Mouse (Mus musculus) layer of hippocampus, postnatal 25 days (tissue): ENCODE measurements around the gene Slbp. TPM values are rescaled to one million over a fixed set of nuclear protein-coding genes. Genes with fewer than 3 reads are reported as not detected.

Experiments used
- DNase-seq, 2 experiments: peaks; one replicate each; pipeline ENCODE4 v3.0.0; 2022; ENCODE audit warnings: mixed read lengths in 2 of 2, low spot score in 1 of 2; ENCODE audit errors: extremely low spot score in 1 of 2
- total RNA-seq, 2 experiments: library from RNA; stranded (reverse); gene quantifications; 2 replicates each; pipeline ENCODE4 v1.2.3; 2021

Slbp gene
- total RNA-seq, 2 experiments from 2014 or later, result 22.4 to 22.5 TPM

DNA sequence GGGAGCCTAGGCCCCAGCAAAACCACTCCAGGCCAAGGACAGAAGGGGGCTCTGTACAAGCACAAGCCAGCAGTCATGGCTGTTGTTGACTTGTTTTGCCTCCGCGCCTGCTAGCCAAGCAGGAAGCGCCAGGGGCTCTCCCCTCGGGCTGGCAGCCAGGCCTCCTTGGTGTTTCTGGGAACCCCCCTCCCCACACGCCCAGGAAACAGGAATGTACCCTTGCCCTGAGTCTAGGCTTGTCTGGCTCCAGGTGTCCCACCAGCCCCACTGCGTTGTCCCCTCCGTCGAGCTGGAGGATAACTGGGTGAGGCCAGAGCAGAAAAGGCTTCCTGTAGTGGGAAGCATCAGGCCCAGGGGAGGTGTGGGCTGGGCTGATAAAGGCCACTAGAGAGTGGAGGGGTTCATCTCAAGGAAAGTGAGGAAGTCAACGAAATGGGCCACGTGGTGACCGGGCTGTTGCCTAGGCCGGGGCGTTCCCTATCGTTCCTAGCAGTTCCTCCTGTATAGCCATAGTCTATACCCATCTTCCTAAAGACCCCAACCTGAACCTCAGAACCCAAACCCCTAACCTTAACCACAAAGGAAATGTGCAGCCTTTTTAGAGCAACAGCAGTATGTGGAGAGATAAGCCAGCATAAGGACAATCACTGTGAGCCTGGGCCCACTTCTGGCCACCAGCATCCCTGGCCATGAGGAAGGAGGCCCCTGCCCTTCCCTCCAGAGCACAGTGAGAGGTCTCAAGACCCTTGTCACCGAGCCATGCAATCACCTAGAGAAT lies 29.4 kb upstream of the Slbp start:
- no peak for DNase-seq

DNA sequence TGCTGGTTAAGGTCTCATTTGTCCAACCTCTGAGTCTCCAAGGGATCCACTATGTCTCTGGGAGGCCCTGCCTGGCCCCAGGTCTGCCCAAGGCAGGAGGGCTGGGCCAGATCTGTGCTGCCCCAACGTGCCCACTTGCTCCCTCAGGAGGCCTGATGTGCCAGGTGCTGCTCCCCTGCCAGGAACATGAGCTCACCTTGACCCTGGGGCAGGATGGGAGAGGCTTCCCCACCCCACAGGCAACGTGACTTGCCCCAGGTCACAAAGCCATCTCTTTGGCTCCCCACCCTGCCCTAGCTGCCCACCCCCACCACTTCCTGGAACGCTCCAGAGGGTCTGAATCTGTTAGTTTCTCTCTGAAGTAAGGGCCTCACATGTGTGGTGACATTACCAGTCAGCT lies 28.7 kb upstream of the Slbp start:
- no peak for DNase-seq

DNA sequence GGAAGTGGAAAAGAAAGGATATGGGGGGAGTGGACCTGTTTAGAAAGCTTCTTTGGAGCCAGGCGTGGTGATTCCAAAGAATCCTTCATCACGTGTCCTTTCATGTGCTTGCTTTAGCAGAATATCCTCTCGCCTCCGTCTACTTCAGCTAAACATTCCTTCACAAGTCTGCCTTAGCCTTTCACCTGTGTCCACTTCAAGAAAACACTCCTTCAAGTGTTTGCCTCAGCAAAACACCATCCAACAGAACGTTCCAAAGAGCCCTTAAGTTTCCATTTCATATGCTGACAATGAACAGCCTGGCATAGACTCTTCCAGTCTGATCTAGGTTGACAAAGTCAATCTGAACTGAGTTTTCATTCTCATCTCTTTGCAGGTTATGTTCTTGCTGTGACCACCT lies 25.9 kb upstream of the Slbp start:
- DNase-seq, result no peak

DNA sequence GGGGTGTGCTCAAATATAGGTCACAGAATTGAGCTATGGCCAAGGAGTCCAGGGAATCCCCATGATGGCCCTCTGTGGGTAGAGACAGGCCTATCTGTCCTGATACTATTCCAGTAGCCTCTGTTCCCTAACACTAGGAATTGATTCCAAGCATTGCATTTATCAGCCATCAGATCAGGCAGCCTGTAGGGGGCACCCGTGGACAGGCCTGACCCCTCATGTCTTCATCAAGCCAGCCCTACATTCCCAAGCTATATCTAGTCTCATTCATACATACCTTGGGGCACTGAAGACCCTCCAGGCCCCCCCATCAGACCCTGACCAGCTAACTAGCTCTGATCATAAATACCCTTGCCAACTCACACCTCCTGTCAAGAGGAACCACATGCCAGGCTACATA lies 23.6 kb upstream of the Slbp start:
- DNase-seq, result peak in 1 of 2 experiments; percentile 80

DNA sequence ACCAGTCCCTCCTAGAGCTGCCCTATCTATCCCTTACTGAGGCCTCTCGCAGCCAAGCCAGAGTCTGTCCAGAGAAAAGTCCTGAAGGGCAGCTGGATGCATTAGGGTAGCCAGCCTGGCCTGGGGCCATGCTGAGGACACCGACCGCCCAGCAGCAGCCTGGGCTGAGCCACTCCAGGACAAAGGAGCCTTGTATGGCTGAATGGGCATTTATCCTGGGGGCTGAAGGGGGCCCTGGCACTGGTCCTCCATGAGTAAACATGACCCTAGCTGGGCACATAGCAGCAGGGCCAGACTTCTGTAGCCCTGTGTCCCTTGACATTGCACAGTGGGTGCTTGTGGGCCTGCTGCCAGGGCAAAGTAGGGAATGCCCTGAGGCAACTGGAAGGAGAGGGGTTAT lies 22.1 kb upstream of the Slbp start:
- DNase-seq, result no peak

DNA sequence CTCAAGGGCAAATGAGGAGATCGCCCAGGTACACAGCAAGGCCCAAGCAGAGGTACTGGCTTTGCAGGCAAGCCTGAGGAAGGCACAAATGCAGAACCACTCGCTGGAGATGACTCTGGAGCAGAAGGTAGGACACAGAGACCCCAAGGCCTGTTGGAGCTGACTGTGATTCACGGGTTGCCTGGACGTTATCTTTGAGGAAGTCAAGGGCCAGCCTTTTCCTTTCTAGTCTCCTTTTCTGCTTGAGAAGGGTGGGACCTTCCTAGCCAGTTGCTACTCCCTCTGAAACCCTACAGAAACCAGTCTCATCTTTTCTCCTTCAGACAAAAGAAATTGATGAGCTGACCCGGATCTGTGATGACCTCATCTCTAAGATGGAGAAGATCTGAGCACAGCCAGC lies 19.3 kb upstream of the Slbp start:
- DNase-seq, result no peak

DNA sequence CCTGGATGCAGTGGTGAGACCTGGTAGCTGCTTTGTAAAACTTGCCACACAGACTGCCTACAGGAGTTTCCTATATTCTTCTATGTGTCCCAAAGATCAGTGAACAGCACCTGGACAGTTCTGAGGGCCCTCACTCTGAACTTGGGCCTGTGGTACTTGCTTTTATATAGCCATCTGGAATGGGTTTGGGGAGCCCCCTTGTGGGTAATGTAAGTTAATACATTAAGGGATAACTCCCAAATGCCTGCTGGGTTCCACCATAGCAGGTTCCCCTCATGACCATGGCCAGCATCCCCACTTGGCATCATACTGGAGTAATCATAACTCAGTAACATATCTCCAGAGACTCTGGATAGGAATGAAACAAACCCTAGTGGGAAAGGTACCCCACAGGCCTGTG lies 15.8 kb upstream of the Slbp start:
- no peak for DNase-seq

DNA sequence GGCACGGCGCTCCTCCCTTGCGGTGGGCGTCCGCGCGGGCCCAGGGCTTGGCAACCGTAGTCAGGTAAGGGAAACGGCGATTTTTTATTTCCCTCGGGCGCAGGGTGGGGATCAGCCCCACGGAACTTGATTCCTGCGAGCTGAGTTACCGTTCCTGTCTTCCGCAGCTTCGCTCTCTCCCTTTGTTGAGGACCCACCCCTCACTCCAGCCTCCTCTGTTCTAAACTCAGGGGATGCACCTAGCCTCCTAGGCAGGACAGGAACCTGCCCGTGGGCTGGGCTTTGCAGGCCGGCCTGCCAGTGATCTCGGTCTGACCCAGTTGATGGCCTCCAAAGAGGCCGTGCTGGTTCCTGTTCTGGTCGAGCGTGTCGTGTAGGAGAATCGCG lies 6.3 kb upstream of the Slbp start:
- DNase-seq, result no peak

DNA sequence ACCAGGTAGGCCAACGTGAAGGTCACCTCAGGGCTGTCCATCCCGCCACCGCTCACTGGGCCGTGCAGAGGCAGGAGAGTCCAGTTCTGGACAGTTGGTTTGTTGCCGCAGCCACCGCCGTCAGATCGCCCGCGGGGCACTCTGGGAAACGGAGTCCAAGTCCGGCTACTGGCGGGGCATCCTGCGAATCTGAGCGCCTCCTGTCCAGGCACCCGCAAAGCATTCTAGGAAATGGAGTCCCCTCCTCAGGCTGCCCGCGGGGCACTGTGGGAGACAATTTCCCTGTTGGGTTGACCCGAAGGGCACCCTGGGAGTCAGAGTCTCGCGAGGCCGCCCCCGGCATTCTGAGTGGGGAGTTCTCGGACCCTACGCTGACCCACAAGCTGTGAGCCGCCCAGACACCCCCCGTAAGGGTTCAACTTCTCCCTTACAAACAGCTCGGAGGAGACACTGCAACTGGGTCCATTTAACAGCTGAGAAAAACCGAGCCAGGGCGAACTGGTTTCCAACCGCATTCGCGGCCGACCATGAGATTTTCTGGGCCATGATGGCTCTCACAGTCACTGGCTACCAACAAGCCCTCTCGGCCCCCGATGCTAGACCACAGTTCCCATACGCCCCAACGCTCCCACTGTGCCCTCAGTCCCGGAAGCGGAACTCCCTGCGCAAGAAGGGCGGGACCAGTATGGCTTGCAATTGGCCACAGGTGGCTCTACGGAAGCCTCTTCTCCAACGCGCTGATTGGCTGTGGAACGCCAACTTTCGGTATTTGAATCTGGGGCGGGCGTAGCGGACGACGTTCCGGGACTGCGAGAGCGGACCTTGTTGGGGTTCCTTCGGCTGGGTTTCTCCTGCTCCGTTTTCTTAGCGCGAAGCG lies 5.7 kb upstream of the Slbp start, which contains the start of the genes Tacc3 and Tmem129:
Gene Tacc3 (plus strand): TSS at position 342 of the 877 bp plus-strand sequence.
Gene Tmem129 (minus strand): TSS at position 630 of the 877 bp plus-strand sequence.
- DNase-seq, result peak; percentile 82 to 96

DNA sequence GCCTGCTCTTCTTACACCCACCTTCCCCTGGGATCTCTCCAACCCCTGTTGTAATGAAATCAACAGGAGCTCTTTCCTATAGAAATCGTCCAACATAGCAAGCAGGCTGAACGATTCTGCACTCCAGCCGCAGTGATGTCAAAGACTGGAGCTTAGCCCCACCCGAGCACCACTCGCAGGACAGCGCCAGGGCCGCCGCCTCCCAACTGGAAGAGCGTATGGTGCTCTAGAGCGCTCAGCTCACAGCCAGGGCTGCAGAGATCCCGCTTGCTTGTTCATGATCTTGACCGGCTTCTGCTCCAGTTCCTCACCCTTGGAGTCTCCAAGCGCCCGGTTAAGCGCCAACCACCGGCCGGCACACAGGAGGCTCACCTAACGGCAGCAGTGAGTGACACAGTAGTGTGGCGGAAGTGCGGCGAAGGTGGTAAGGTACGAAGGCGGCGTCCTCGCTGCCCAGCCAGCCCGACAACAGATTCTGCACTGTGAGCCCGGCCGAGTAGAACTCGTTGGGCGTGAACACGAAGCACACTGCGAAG lies 4.9 kb upstream of the Slbp start:
- peak in 1 of 2 experiments; percentile 10 for DNase-seq

DNA sequence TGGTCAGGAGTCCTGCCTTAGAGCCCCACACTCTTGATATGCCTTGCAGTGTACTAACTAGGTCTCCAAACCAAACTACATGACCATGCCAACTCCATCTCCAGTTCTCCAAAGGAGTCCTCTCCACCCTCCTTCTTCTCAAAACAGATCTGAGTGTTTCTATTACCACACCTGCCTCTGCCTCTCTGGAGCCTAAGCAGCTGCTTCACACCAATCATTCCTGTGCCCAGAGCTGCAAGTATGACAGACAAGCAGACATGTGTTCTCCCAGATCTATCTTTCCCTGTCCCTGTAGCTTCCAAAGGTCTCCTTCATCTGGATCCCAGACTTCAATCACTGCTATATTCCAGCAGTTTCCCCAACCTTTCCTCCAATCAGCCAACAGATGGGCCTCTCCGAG lies 4.4 kb upstream of the Slbp start:
- DNase-seq, result no peak

DNA sequence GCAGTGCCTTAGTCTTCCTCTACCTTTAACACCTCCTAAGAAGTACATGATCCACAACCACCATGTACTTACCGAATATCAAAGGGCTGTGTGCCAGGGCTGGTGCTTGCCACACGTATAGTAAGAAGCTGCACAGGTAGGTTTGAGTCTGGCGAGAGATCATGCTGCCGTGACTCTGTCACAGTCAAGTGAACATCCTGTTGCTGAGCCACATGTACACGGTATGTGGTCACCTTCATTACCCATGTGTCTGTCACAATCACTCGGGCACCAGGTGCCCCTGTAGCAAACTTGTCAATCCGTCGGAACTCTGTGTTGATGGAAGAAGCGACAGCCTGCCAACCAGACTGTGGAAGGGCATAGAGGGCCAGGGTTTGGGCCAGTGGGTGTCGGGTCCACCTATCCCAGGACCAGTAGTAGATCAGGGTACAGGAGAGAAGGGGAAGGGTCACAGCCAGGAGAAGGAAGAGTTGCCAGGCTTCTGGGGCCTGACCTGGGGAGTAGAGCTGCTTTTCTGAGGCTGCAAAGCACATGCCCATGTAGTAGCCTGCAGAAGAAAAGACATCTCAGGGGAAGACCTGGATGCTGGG lies 3.0 kb upstream of the Slbp start:
- no peak for DNase-seq

DNA sequence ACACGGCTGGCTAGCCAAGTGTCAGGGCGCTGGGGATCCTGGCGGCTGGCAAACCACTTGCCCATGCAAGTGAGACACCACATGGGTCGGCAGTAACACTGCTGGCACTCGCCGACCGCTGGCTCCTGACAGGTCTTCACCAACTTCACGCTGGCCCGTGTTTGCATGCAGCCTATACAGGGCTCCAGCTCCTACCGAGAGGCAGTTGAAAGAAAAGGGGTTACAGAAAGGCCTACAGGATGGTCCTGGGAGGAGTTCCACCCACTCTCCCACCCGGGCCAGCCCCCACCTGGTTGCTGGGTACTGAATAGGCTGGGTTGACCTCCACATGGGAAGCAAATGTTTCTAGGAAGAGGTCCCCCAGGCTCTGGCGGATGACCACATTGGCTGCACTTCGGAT lies 2.0 kb upstream of the Slbp start:
- no peak for DNase-seq

DNA sequence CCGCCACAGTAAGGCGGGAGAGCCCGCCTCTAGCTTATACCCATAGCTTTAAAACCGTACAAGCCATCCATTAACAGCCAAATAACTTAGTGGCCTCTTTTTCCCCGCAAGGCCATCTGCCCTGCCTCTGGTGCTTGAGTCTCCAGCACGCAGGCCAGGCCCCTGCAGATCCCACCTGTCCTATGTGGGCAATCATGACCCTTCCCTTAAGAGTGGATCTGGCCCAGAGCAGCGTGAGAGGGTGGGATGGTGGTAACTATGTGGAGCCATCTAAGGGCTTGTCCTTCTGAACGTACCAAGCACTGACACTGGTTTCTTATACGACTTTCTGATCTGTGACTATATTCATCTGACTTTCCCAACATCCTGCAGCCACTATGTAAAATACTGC lies 404 bp upstream of the Slbp start:
- DNase-seq, result no peak

DNA sequence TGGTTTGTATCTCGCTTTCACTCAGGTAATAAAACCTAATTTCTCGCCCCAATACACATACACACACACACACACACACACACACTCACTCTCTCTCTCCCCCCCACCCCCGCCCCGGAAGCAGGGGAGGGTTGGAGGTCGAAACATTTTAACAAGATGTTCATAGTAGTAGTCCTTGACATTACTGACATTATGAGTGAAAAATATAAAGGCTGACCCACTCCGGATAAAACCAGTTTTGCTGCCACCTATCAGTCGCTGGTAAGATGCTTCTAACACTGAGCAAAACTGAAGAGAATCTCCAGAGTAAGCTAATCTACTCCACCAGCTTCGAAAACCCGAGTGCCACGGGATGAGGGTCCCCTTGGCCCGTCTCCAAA lies 843 bp downstream of the Slbp start:
- DNase-seq, result no peak

DNA sequence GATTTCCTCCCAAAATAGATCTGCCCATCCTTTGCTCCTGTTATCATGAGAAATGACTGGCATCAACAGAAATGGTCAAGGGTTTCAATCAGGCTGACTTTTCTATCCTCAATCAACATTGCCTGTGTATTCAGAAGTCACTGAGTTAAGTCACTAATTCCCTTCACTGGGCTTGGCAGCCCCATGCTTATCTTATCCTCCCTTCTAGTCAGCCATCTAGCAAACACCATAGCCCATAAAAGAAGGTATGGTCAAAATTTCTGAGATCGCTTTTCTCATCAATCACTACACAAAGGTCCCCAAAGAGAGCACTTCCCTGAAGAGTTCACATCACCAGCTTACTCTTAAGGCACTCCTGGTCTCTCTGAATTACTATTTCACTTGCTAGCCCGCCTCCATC lies 1.4 kb downstream of the Slbp start:
- DNase-seq, result no peak

DNA sequence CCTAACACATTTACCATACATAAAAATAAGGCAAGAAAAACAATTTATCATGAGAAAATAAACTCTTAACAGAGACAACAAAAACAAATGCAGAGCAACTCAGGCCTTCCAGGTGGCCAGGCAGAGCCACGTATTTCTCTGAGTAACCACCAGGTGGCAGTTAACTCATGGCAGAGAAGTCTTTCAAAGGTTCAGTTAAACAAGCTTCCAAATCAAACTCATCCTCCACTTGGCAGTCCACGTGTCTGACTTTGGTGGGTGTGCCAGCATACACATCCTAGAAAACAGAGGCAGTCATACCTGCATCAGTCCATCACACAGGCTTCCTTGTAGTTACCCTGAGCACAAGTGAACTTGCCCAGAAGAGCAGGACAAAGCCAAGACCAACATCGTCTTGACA lies 11.7 kb downstream of the Slbp start:
- DNase-seq, result peak; percentile 20 to 33

DNA sequence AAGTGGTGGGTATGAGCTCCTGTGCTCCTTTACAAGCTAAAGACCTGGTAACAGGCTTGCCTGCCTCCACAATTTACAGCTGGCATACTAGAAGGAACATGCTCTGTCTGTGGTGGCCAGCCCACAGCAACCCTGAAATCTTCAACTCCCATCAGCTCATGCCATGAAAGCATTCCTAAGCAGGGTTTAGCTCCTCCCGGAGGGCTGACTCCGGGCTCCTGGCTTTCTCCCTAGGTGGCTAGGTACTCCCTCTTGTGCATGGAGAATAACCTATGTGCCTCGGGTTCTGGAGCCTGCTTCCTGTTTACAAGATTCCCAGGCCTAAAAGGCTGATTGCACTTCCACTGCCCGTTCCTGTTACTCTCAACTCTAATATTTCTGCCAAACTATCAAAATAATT lies 13.5 kb downstream of the Slbp start:
- no peak for DNase-seq

DNA sequence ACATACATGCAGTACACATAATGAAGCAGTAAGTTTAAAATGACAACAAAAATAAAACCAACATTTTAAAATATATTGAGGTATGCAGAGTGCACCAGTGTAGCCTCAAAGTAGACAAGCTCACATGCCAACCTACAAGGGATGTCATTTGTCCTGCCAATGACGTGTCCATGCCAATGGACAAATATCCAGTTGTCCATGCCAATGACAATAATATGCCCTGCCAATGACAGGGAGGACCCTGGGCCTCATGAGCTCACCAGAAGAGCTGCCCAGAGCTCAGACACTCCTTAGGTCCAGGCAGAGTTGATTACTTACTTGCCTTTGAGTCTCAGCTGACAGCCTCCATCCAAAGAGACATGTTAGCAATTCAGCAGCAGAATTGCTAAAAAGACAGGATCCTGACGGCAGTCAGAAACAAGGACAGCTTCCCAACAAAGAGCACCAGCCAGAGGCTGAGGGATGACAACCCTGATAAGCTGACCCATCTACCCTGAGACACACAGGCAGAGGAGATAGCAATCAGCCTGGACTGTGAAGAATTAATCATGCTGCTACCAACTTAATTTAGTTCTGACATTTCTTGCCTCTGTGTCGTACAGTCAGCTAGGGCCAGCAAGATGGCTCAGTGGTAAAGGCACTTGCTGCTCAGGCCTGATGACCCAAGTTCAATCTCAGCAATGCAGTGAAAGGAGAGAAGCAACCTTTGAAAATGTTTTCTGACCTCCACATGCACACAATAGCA lies 14.6 kb downstream of the Slbp start:
- no peak for DNase-seq

DNA sequence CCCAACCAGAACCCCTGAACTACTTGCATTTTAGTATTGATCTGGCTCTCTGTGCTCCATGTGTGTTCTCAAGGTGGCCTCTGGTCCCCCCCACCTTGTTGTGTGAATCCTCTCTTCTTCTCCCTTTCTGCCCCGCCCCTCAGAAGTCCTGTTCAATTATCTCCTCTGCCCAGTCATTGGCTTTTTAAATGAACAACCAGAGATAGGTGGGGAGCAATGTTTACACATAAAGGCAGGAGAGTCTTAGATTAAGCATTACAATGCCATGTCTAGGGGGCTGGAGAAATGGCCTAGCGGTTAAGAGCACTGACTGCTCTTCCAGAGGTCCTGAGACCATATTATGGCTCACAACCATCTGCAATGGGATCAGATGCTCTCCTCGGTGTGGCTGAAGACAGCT lies 17.0 kb downstream of the Slbp start:
- no peak for DNase-seq
